Mouse (Mus musculus) cerebellum, postnatal 4 days (tissue): ENCODE measurements around the gene 4930564D02Rik.

Source experiments
- DNase-seq, 2 experiments: peaks; one replicate each; pipeline ENCODE4 v3.0.0; 2022; ENCODE audit warnings: low spot score in 2 of 2, mixed read lengths in 1 of 2

4930564D02Rik gene

DNA sequence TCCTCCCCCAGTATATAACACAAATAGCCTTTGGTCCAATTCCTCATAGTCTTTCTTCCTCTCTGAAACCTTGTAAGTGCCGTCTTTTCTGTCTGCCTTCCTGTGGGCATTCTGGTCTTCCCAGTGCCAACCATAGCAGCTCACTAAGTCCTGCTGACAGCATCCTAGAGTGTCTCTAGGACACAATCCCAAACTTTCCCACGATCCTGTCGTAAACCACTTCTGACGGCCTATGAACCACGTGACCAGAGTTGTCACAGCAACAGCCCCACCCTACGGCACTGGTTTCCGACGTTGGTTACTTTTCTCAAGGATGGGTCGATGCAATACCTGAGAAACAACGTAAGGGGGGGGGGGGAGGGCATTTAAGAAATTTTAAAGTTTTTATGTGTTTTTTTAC lies at the start of gene 4930564D02Rik:
Gene 4930564D02Rik, plus strand, starts transcription at position 301 of the 400 bp plus-strand sequence.
- DNase-seq = no peak

DNA sequence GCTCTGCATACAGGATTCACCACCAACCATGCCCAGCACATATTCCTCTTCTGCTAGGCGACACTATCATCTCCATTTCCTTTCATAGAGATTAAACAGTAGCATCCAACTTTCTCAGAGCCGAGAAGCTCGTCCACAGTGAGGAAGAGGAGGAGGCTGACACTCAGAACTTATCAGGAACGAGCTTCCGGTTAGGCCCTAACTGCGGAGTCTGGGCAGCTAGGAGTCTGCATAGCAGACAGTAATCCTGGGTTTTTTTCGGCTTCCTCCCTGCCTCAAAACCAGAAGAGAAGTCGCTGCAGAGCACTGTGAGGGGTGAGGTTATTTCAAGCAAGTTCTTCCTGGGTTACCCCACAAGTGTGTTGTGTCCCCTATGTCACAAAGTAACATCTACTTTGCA lies 49.3 kb upstream of the 4930564D02Rik start:
- no peak for DNase-seq

GRCm38 (mm10) chr3:105018085-105018782 lies 48.4 kb upstream of the 4930564D02Rik start:
- DNase-seq = no peak

GRCm38 (mm10) chr3:105018783-105019105 lies 47.9 kb upstream of the 4930564D02Rik start:
- no peak for DNase-seq

- DNase-seq = no peak
Measured at GRCm38 (mm10) chr3:105019826-105020692, 46.6 kb upstream of the 4930564D02Rik start.

DNA sequence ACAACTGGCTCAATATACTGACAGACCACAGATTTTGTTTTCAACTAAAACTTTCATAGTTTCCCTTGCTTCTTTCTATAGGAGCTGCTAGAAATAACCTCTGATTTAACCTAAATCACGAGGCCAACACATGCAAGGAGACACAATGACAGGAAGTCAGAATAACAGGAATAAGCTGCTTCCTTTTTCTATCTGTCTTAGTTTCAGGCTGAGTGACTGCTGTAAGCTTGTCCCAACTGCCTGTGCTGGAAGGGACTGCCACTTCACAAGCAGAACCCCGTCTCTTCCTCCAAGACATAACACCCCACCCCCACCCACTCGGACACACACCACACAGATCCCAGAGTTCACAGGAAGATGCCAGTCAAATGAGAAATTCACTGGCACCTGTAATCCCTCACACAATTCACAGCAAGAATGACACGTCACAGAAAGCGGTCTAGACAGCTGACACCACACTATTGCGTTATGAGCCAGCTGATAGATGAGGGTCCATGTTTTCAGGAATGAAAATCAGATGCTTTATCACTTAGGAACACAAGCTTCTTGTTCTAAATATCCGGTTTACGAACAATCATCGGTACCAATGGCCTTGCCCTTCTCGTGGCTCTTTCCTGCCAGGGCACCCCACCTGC lies 43.2 kb upstream of the 4930564D02Rik start:
- no peak for DNase-seq

DNA sequence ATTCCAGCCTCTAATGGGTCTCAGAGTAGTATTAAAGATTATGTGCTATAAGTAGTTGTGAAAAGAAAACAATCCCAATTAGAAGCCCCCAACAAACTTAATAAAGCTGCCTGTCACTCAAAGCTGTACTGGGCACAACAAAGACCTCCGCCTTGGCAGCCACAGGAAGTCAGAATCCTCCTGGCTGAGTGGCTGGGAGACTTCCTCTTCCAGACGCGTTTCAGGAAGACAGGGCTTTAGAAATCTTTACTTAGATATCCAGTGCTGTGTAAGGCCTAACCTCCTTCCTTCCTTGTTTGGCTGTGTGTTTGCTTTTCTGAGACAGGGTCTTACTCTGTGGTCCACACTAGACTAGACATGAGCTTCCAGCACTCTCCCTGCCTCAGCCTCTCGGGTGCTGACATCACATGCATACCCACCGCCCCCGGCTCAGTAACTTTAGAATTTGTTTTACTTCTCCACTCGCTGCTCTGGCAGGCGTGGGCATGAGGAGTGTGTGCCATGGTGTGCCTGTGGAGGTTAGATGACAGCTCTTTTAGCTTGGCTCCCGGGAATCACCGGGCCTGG lies 30.3 kb upstream of the 4930564D02Rik start:
- no peak for DNase-seq

DNA sequence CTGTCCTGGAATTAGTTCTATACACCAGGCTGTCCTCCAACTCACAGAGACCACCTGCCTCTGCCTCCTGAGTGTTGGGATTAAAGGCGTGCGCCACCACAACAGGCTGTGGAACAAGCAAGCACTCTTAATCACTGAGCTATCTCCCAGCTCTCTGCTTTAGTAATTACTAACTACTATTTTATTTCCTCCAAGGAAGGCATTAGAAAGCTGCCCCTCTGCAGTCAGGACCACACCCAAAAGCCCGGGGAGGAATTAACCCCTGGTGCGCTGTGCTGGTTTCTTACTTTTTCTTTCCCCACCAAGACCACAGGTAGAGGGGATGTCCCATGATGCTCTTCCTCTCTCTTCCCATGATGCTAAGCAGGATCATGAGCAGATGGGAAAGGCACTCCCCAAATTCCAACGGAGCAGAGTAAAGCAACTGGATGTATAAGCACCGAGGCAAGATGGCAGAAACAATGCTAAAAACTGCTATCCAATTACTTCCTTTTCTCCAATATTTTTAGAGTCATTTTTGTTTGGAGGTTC lies 29.3 kb upstream of the 4930564D02Rik start:
- no peak for DNase-seq

DNA sequence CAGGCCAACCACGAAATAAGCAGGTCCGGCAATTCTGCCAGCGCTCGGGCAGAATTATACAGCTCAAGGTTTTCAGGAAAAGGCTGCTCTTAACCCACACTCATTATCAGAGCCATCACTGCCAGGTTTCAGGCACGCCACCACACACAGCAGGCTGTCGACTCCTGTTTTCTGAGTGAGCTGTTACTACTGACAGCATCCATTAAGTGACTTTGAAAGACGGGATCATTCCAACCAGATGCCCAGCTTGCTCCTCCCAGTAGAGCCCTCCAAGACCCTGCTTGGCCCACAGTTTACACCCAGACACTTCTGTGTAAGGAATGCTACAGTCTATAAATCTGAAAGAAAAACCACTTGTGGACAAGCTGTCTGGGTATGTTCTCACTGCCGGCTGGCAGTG lies 26.6 kb upstream of the 4930564D02Rik start:
- no peak for DNase-seq

DNA sequence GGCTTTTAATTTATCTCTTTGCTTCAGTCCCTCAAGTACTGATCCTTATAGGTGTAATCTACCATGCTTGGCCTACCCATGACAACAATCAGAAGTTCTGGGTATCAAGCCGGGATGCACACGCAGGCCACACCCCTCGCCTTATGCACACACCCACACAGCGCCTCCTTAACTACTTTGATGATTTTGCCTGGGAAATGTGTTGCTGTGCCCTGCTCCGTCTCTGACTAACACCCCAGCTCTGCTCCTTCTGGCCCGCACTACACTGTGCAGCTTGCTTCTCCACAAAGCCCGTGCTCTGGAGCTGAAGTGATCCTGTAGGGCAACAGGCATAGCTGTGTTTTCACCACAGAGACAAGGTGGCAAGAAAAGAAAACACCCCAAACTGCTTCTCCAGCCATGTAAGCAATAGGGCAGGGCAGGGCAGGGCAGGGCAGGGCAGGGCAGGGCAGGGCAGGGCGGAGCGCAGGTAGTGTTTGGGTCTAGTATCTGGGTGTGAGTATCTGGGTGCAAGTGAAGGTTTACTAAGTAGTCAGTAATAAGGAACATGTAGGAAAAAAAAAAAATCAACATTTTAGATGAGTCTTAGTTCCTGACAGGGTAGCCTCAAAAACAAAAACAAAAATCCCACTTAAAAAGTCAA lies 25.5 kb upstream of the 4930564D02Rik start:
- DNase-seq = no peak

- no peak for DNase-seq
Measured at GRCm38 (mm10) chr3:105043746-105044145, 22.9 kb upstream of the 4930564D02Rik start.

DNA sequence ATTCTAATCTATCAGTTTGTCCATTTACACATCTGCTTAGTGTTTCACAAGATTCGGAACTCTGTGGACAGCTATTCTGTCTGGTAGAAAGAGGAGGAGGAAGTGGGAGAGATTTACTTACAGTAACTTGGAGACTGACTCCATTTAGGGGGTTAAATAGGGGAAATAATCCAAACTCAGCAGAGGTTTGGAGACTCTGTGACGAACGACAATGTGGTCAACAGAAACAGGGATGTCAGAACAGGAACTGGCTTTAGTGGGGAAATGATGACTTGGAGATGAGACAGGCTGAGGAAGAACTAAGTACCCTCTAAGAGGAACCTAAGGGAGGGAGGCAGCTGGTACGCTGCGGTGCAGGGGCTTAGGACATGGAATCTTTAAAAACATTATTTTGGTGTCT lies 19.8 kb upstream of the 4930564D02Rik start:
- DNase-seq = no peak

GRCm38 (mm10) chr3:105047616-105048015 lies 19.0 kb upstream of the 4930564D02Rik start:
- no peak for DNase-seq

DNA sequence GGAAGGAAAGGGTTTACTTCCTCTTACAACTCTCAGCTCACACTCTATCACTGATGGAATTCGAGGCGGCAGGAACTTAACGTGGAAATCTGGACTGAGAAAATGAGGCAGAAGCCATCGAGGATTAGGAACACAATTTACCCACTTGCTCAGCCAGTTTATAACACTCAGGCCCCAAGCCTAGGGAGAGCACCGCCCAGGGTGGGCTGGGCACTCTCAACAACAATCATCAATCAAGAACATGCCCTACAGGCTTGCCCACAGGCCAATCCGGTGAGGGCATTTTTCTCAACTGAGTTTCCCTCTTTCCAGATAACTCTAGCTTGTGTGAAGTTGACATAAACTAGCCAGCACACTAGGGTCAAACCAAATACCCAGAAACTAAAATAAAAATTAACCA lies 16.8 kb upstream of the 4930564D02Rik start:
- DNase-seq = no peak

DNA sequence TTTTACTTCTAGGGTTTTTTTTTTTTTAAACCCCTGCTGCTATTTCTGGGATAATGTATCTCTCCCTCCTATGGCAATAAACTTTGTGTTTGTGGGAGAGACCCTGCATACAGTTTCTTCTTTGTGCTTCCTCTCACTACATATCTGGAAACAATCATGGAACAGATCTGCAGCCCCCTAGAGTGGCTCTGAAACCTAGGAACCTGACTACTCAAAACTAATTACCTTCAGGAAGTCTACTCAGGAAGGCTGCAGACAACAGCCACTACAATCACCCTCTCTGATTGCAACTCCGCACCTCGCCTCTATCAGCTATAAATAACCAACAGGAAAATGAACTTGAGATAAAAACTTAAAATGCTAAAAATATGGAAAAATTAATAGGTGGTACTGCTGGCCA lies 15.5 kb upstream of the 4930564D02Rik start:
- no peak for DNase-seq

- no peak for DNase-seq
Measured at GRCm38 (mm10) chr3:105052171-105052936, 14.3 kb upstream of the 4930564D02Rik start.

DNA sequence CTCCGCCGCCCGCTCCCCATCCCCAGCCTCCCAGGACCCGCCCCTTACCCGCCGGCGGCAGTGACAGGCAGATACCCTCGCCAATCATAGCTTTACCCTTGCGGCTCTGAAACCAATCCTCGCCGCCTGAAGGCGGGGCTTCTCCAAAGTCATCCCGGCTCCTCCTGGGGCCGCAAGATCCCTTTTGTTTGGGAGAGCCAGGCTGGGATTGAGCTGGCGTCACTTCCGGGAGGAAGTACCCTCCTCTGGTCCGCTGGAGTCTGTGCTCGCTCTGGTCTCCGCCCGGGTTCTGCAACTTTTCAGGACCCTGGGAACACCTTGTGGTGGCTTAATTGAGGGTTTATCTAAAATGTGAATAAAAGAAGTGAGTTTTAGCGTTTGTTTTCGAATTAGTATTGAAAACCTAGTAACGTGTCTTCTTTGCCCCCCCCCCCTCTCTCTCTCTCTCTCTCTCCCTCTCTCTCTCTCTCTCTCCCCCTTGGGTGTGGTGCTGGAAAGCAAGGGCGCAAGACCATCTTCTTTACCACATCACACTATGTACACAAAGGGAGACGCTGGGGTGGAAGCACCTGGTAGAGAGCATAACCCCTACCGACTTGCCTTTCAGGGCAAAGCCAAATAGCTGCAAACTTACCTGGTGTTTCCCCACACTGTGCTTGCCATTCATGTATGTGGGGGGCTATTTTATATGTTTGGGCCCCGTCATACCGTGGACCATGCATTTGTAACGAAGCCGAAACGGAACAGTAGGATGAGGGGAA lies 13.5 kb upstream of the 4930564D02Rik start, which contains the start of gene Cttnbp2nl:
Gene Cttnbp2nl, minus strand, starts transcription at position 210 of the 761 bp plus-strand sequence.
- DNase-seq = peak; percentile 97 to 99

DNA sequence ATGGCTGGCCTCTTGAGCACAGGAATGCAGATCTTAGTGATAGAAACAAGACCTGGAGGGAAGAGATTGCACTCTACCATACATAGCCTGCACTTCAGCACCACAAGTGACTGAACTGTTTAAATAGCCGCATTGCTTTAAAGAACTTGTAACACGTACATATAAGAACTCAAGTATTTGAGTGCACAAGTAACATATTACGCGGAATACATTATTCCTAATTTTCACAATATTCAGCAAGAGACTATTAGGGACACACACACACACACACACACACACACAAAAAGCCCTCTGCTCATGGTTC lies 13.0 kb upstream of the 4930564D02Rik start:
- DNase-seq = no peak

DNA sequence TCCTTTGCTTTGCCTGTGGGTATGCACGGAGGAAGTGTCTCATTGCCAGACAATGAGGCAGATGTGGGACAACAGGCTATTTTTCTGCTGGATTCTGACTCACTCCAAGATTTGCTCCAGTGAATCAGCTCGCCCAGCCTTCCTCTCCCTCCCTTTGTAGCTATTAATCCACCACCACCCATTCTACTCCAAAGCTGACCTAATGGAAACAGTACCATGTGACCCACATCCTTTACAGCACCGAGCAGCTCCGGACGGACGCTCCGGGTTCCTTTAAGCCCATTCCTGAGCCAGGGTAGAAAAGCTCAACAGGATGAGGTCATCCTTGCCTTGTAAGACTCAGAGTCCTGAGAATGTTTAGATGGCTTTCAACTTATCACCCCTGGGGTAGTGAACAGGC lies 11.7 kb upstream of the 4930564D02Rik start:
- DNase-seq = no peak

DNA sequence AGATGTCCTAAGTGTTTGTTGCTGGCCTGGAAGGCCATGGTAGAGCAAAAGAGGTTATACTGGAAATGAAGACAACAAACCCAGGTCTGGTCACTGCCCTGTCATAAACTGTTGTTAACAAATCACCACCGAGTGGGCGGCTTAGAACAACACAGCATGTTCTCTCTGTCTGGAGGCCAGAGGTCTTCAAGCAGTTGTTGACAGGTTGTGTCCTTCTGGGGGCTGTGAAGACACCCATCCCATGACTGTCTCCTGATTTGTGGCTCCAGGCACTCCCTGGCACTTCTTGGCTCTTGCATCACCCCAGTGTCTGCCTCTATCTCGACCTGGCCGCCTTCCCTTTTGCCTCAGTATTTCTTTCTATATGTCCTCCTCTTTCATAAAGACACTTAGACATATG lies 11.0 kb upstream of the 4930564D02Rik start:
- no peak for DNase-seq
